Mouse (Mus musculus) fibroblast of lung, adult 2 months (primary cell): ENCODE results near the gene Wnt10b.

Source experiments
- DNase-seq: peaks from one replicate; pipeline ENCODE4 v3.0.0-alpha.2; 2011; ENCODE audit warnings: low read depth

Gene Wnt10b

GRCm38 (mm10) chr15:98796803-98797595, 19.0 kb upstream of the Wnt10b start:
- DNase-seq: no peak

- DNase-seq: no peak
Observed at GRCm38 (mm10) chr15:98793141-98793698, 15.3 kb upstream of the Wnt10b start.

- no peak for DNase-seq
Observed at GRCm38 (mm10) chr15:98792233-98793020, 14.5 kb upstream of the Wnt10b start.

- no peak for DNase-seq
Observed at GRCm38 (mm10) chr15:98791771-98792170, 13.8 kb upstream of the Wnt10b start.

GRCm38 (mm10) chr15:98791221-98791620, 13.3 kb upstream of the Wnt10b start:
- no peak for DNase-seq

- DNase-seq: no peak
Observed at GRCm38 (mm10) chr15:98790761-98791160, 12.8 kb upstream of the Wnt10b start.

- DNase-seq: no peak
Observed at GRCm38 (mm10) chr15:98789661-98790535, 11.9 kb upstream of the Wnt10b start, which contains the start of gene Wnt1. Gene Wnt1, plus strand, starts transcription at chr15:98789857.

- DNase-seq: no peak
Observed at GRCm38 (mm10) chr15:98788972-98789660, 11.2 kb upstream of the Wnt10b start.

GRCm38 (mm10) chr15:98787930-98788329, 10.0 kb upstream of the Wnt10b start:
- DNase-seq: no peak

GRCm38 (mm10) chr15:98785744-98786143, 7.8 kb upstream of the Wnt10b start:
- no peak for DNase-seq

GRCm38 (mm10) chr15:98781166-98781565, 3.2 kb upstream of the Wnt10b start:
- no peak for DNase-seq

GRCm38 (mm10) chr15:98780573-98780972, 2.6 kb upstream of the Wnt10b start:
- DNase-seq: no peak

GRCm38 (mm10) chr15:98780075-98780474, 2.1 kb upstream of the Wnt10b start:
- peak; percentile 64 for DNase-seq

GRCm38 (mm10) chr15:98778806-98779205, 856 bp upstream of the Wnt10b start:
- no peak for DNase-seq

- DNase-seq: no peak
Observed at GRCm38 (mm10) chr15:98778191-98778770, 331 bp upstream of the Wnt10b start.

GRCm38 (mm10) chr15:98777005-98777616, 839 bp downstream of the Wnt10b start:
- no peak for DNase-seq

GRCm38 (mm10) chr15:98776280-98777004, 1.5 kb downstream of the Wnt10b start:
- no peak for DNase-seq

- DNase-seq: no peak
Observed at GRCm38 (mm10) chr15:98775533-98775932, 2.4 kb downstream of the Wnt10b start.

- DNase-seq: no peak
Observed at GRCm38 (mm10) chr15:98774096-98774495, 3.9 kb downstream of the Wnt10b start.
